Mouse (Mus musculus): ENCODE measurements around the gene Mical3. TPM values are rescaled to one million over a fixed set of nuclear protein-coding genes. Genes with fewer than 3 reads are reported as not detected.
A peak's percentile ranks its signal among the peaks of the same experiment; 100 is the strongest.
"Not testable (repeated sequence)": the region's sequence is repeated elsewhere in the genome, so short reads cannot be mapped to it uniquely, and the experiment has no call there.

The Mical3 gene
- total and polyA plus RNA-seq, 3 experiments = 52.1 to 127 (median 114) TPM

- intact Hi-C loops (cut with DNase I) = no loop called here
- DNase-seq = no peak
- no peaks in the 10 kb centered on the region for H3K27me3 ChIP-seq (ENCODE audit: control insufficient read depth, insufficient read depth, low read length)
- no peak overlapping the region for H3K27ac ChIP-seq
- 79% methylated on average over 4 of the region's 4 CpGs for WGBS
- no peaks in the 10 kb centered on the region for H3K79me2 ChIP-seq (replicated peaks; ENCODE audit: control insufficient read depth, insufficient read depth, low read length)
- peaks cover 7% of the 10 kb centered on the region for H3K4me1 ChIP-seq (ENCODE audit: control insufficient read depth, insufficient read depth, low read length)
- H3K36me3 ChIP-seq (ENCODE audit: control insufficient read depth, insufficient read depth, low read length) = no peaks in the 10 kb centered on the region
- H3K9ac ChIP-seq (ENCODE audit: low read depth, low read length) = no peak overlapping the region
- no peak for TF ChIP-seq POLR2A (IDR thresholded peaks at IDR 0.05; ENCODE audit: insufficient read depth, low read depth, low read length)
- no peak for TF ChIP-seq CTCF (IDR thresholded peaks at IDR 0.05)
- H3K4me3 ChIP-seq = no peak overlapping the region
These were observed 216.3 kb downstream of the Mical3 start for GRCm38 (mm10) chr6:120914533-120914910.

- WGBS = 82% methylated on average over 8 of the region's 8 CpGs
- Histone ChIP-seq H3K4me3 (no peak overlapping the region), H3K27ac (no peak overlapping the region), H3K79me2 (replicated peaks; ENCODE audit: control insufficient read depth, insufficient read depth, low read length) (no peaks in the 10 kb centered on the region), H3K9ac (ENCODE audit: low read depth, low read length) (no peak overlapping the region), H3K36me3 (ENCODE audit: control insufficient read depth, insufficient read depth, low read length) (no peaks in the 10 kb centered on the region), H3K27me3 (ENCODE audit: control insufficient read depth, insufficient read depth, low read length) (no peaks in the 10 kb centered on the region), H3K4me1 (ENCODE audit: control insufficient read depth, insufficient read depth, low read length) (peaks cover 7% of the 10 kb centered on the region)
- DNase-seq = no peak
- no peak for TF ChIP-seq POLR2A (IDR thresholded peaks at IDR 0.05; ENCODE audit: insufficient read depth, low read depth, low read length)
- no peak for TF ChIP-seq CTCF (IDR thresholded peaks at IDR 0.05)
- no peak for TF ChIP-seq EP300 (IDR thresholded peaks at IDR 0.05; ENCODE audit: insufficient read depth, low read depth, low read length)
- intact Hi-C loops (cut with DNase I) = no loop called here
These were observed 217.0 kb downstream of the Mical3 start for GRCm38 (mm10) chr6:120913783-120914182.

GRCm38 (mm10) chr6:120912931-120913330 is 217.9 kb downstream of the Mical3 start:
- WGBS = 16% methylated on average over 2 of the region's 2 CpGs
- DNase-seq = no peak
- H3K36me3 ChIP-seq (ENCODE audit: control insufficient read depth, insufficient read depth, low read length) = no peaks in the 10 kb centered on the region
- peaks cover 7% of the 10 kb centered on the region for H3K4me1 ChIP-seq (ENCODE audit: control insufficient read depth, insufficient read depth, low read length)
- no peak overlapping the region for H3K9ac ChIP-seq (ENCODE audit: low read depth, low read length)
- no peak for TF ChIP-seq EP300 (IDR thresholded peaks at IDR 0.05; ENCODE audit: insufficient read depth, low read depth, low read length)
- no peak for TF ChIP-seq CTCF (IDR thresholded peaks at IDR 0.05)
- TF ChIP-seq POLR2A (IDR thresholded peaks at IDR 0.05; ENCODE audit: insufficient read depth, low read depth, low read length) = no peak
- no peaks in the 10 kb centered on the region for H3K79me2 ChIP-seq (replicated peaks; ENCODE audit: control insufficient read depth, insufficient read depth, low read length)
- H3K27ac ChIP-seq = no peak overlapping the region
- H3K27me3 ChIP-seq (ENCODE audit: control insufficient read depth, insufficient read depth, low read length) = no peaks in the 10 kb centered on the region
- no peak overlapping the region for H3K4me3 ChIP-seq
- intact Hi-C loops (cut with DNase I) = no loop called here

- WGBS = 58% methylated on average over 13 of the region's 13 CpGs
- Histone ChIP-seq H3K27me3 (ENCODE audit: control insufficient read depth, insufficient read depth, low read length) (no peaks in the 10 kb centered on the region), H3K79me2 (replicated peaks; ENCODE audit: control insufficient read depth, insufficient read depth, low read length) (no peaks in the 10 kb centered on the region), H3K36me3 (ENCODE audit: control insufficient read depth, insufficient read depth, low read length) (no peaks in the 10 kb centered on the region), H3K9ac (ENCODE audit: low read depth, low read length) (no peak overlapping the region), H3K27ac (no peak overlapping the region), H3K4me1 (ENCODE audit: control insufficient read depth, insufficient read depth, low read length) (peaks cover 5% of the 10 kb centered on the region), H3K4me3 (no peak overlapping the region)
- DNase-seq = peak in 1 of 2 experiments; percentile 45
- intact Hi-C loops (cut with DNase I) = no loop called here
- TF ChIP-seq POLR2A (IDR thresholded peaks at IDR 0.05; ENCODE audit: insufficient read depth, low read depth, low read length) (no peak), EP300 (IDR thresholded peaks at IDR 0.05; ENCODE audit: insufficient read depth, low read depth, low read length) (no peak), CTCF (IDR thresholded peaks at IDR 0.05) (no peak)
These were observed 219.4 kb downstream of the Mical3 start for GRCm38 (mm10) chr6:120911213-120912007.

- WGBS = 84% methylated on average over 3 of the region's 3 CpGs
- no peak overlapping the region for H3K27ac ChIP-seq
- TF ChIP-seq CTCF (IDR thresholded peaks at IDR 0.05) (no peak), POLR2A (IDR thresholded peaks at IDR 0.05; ENCODE audit: insufficient read depth, low read depth, low read length) (no peak), EP300 (IDR thresholded peaks at IDR 0.05; ENCODE audit: insufficient read depth, low read depth, low read length) (no peak)
- no peaks in the 10 kb centered on the region for H3K79me2 ChIP-seq (replicated peaks; ENCODE audit: control insufficient read depth, insufficient read depth, low read length)
- no peak overlapping the region for H3K9ac ChIP-seq (ENCODE audit: low read depth, low read length)
- intact Hi-C loops (cut with DNase I) = no loop called here
- DNase-seq = no peak
- H3K36me3 ChIP-seq (ENCODE audit: control insufficient read depth, insufficient read depth, low read length) = no peaks in the 10 kb centered on the region
- peaks cover 4% of the 10 kb centered on the region for H3K4me1 ChIP-seq (ENCODE audit: control insufficient read depth, insufficient read depth, low read length)
- H3K4me3 ChIP-seq = no peak overlapping the region
- H3K27me3 ChIP-seq (ENCODE audit: control insufficient read depth, insufficient read depth, low read length) = no peaks in the 10 kb centered on the region
These were observed 221.3 kb downstream of the Mical3 start for GRCm38 (mm10) chr6:120909501-120909900.

GRCm38 (mm10) chr6:120907876-120908597 is 222.8 kb downstream of the Mical3 start:
- not testable (repeated sequence) for H3K4me1 ChIP-seq (ENCODE audit: control insufficient read depth, insufficient read depth, low read length); H3K79me2 ChIP-seq (replicated peaks; ENCODE audit: control insufficient read depth, insufficient read depth, low read length)
- 89% methylated on average over 10 of the region's 10 CpGs for WGBS

More at GRCm38 (mm10) chr6:120907876-120908597, 222.8 kb downstream of the Mical3 start:
- H3K36me3 ChIP-seq (ENCODE audit: control insufficient read depth, insufficient read depth, low read length); H3K27me3 ChIP-seq (ENCODE audit: control insufficient read depth, insufficient read depth, low read length); DNase-seq; H3K9ac ChIP-seq (ENCODE audit: low read depth, low read length); H3K27ac ChIP-seq; intact Hi-C loops (cut with DNase I); H3K4me3 ChIP-seq: not testable (repeated sequence)
